Mouse (Mus musculus): ENCODE measurements around the gene Gipc2. TPM values are rescaled to one million over a fixed set of nuclear protein-coding genes. Genes with fewer than 3 reads are reported as not detected.

Gene Gipc2
- polyA plus RNA-seq, 1 experiment from 2014 or later: 74.1 TPM

- no peaks in the 10 kb centered on the region for H3K9me3 ChIP-seq (replicated peaks; ENCODE audit: low read length)
- no peak for ATAC-seq (replicated peaks; ENCODE audit: low FRiP score, low read depth)
- H3K4me3 ChIP-seq (replicated peaks; ENCODE audit: low read depth, low read length): no peak overlapping the region
- WGBS: 71% methylated on average over 3 of the region's 3 CpGs
- no peaks in the 10 kb centered on the region for H3K27me3 ChIP-seq (ENCODE audit: insufficient read depth, low read length)
- H3K4me2 ChIP-seq (ENCODE audit: low read length): no peak overlapping the region
- H3K9ac ChIP-seq (ENCODE audit: low read depth, low read length): no peak overlapping the region
- H3K4me1 ChIP-seq (replicated peaks; ENCODE audit: insufficient read depth, low read length): no peaks in the 10 kb centered on the region
- H3K36me3 ChIP-seq (ENCODE audit: insufficient read depth, low read length): no peaks in the 10 kb centered on the region
- no peak for TF ChIP-seq CTCF (IDR thresholded peaks at IDR 0.05; ENCODE audit: low read depth)
- no peak for DNase-seq (ENCODE audit: low spot score)
- no peak overlapping the region for H3K27ac ChIP-seq
Measured at GRCm38 (mm10) chr3:152046895-152047294, 119.1 kb downstream of the Gipc2 start.

Other genes with a start within 250 kb of the Gipc2 start
- gene Dnajb4, start 44.1 kb upstream of the Gipc2 start, polyA plus RNA-seq (2015; fragmentation: Nextera tagmentation; extraction: Ambion mirVana): 32.5 and 34.9 TPM in 2 replicates
- gene Fubp1, start 44.2 kb upstream of the Gipc2 start, polyA plus RNA-seq (2015; fragmentation: Nextera tagmentation; extraction: Ambion mirVana): 178 and 189 TPM in 2 replicates
- gene Nexn, start 100.1 kb upstream of the Gipc2 start, polyA plus RNA-seq (2015; fragmentation: Nextera tagmentation; extraction: Ambion mirVana): 15.8 and 18.1 TPM in 2 replicates
- gene Miga1, start 174.2 kb upstream of the Gipc2 start, polyA plus RNA-seq (2015; fragmentation: Nextera tagmentation; extraction: Ambion mirVana): 14.4 and 14.6 TPM in 2 replicates
- gene Usp33, start 180.2 kb upstream of the Gipc2 start, polyA plus RNA-seq (2015; fragmentation: Nextera tagmentation; extraction: Ambion mirVana): 30.5 and 30.7 TPM in 2 replicates
- 44.4 and 46.3 TPM in 2 replicates for gene Zzz3, start 229.2 kb upstream of the Gipc2 start, polyA plus RNA-seq (2015; fragmentation: Nextera tagmentation; extraction: Ambion mirVana)